9 mouse cellular contexts compared by ENCODE assay signal in genomic region chr5:16869309-16869915, GRCm38 (mm10).
DNase-seq lines count a peak whose midpoint lies in the region; ATAC-seq and TF ChIP-seq lines count a peak whose summit lies in the region.
"Had no signal": no experiment of that assay in that cellular context is flagged by ENCODE, and none has a peak within 500 bp of the region (broad histone marks: within the 10 kb centered on the region; RNA-seq: fewer than 3 reads in every experiment).

No protein-coding gene starts in this region.

- peak; percentile 8 for TF ChIP-seq CTCF in ES-Bruce4 (IDR thresholded peaks at IDR 0.05; ENCODE audit: low read depth, low read length)
- TF ChIP-seq CTCF in lung, embryonic 14.5 days (IDR thresholded peaks at IDR 0.05; ENCODE audit: low read depth) = peak; percentile 74

- ATAC-seq in CD4-positive, CD25-positive, alpha-beta regulatory T cell, adult 4 months = no peak
- ATAC-seq in lung, embryonic 14.5 days (ENCODE audit: insufficient read depth) = peak; percentile 65; the same call in 1 of the 2 replicates

- no peak for TF ChIP-seq EP300 in ES-Bruce4 (IDR thresholded peaks at IDR 0.05; ENCODE audit: insufficient read depth, low read depth, low read length)

- no peak overlapping the region for H3K4me2 ChIP-seq in lung, embryonic 14.5 days
- H3K4me2 ChIP-seq: liver, embryonic 13.5 days had no signal

- H3K9me3 ChIP-seq in ES-Bruce4 (replicated peaks; ENCODE audit: control insufficient read depth, insufficient read depth, low read length, poor library complexity, severe bottlenecking) = no peaks in the 10 kb centered on the region
- no peaks in the 10 kb centered on the region for H3K9me3 ChIP-seq in lung, embryonic 14.5 days (ENCODE audit: low read depth, low read length)
- H3K9me3 ChIP-seq: liver, embryonic 13.5 days had no signal

- H3K4me1 ChIP-seq in ES-Bruce4 (ENCODE audit: control insufficient read depth, insufficient read depth, low read length) = no peaks in the 10 kb centered on the region
- H3K4me1 ChIP-seq in lung, embryonic 14.5 days (ENCODE audit: insufficient read depth) = no peaks in the 10 kb centered on the region
- H3K4me1 ChIP-seq: liver, embryonic 13.5 days had no signal

- WGBS in lung, embryonic 14.5 days = 34% methylated on average over 2 of the region's 2 CpGs

- DNase-seq in CD4-positive, CD25-positive, alpha-beta regulatory T cell, adult 2 months (ENCODE audit: low read depth, low spot score) = peak; percentile 21
- DNase-seq in cerebellum, postnatal 10 days = peak; percentile 77 to 78
- DNase-seq in frontal cortex, adult 2 months (ENCODE audit: extremely low spot score in 1 of 2, low spot score in 1 of 2) = peak; percentile 32 to 83
- peak; percentile 68 to 71 for DNase-seq in kidney, postnatal 4 days
- peak; percentile 86 for DNase-seq in lung, embryonic 14.5 days
- peak; percentile 21 for DNase-seq in retina, postnatal 7 days (ENCODE audit: low read depth, low spot score)
- DNase-seq: liver, embryonic 13.5 days had no signal

- no peaks in the 10 kb centered on the region for H3K36me3 ChIP-seq in ES-Bruce4 (ENCODE audit: control insufficient read depth, insufficient read depth, low read length, poor library complexity, severe bottlenecking)
- H3K36me3 ChIP-seq in lung, embryonic 14.5 days (ENCODE audit: insufficient read depth) = no peaks in the 10 kb centered on the region
- H3K36me3 ChIP-seq: liver, embryonic 13.5 days had no signal

- no peak overlapping the region for H3K27ac ChIP-seq in ES-Bruce4 (ENCODE audit: insufficient read depth, low read length)
- no peak overlapping the region for H3K27ac ChIP-seq in lung, embryonic 14.5 days (ENCODE audit: low read depth)
- H3K27ac ChIP-seq: liver, embryonic 13.5 days had no signal

- no peaks in the 10 kb centered on the region for H3K27me3 ChIP-seq in ES-Bruce4 (ENCODE audit: control insufficient read depth, insufficient read depth, low read length, poor library complexity, severe bottlenecking)
- H3K27me3 ChIP-seq in lung, embryonic 14.5 days (ENCODE audit: insufficient read depth, low read length) = no peaks in the 10 kb centered on the region
- H3K27me3 ChIP-seq: liver, embryonic 13.5 days had no signal

- no peak for TF ChIP-seq POLR2A in ES-Bruce4 (IDR thresholded peaks at IDR 0.05; ENCODE audit: insufficient read depth, low read length)

- H3K4me3 ChIP-seq in ES-Bruce4 (ENCODE audit: low read depth, low read length) = no peak overlapping the region
- H3K4me3 ChIP-seq in lung, embryonic 14.5 days (ENCODE audit: low read depth, low read length) = no peak overlapping the region
- H3K4me3 ChIP-seq: liver, embryonic 13.5 days had no signal

- no peak overlapping the region for H3K9ac ChIP-seq in ES-Bruce4 (ENCODE audit: low read depth, poor library complexity, severe bottlenecking)
- H3K9ac ChIP-seq in lung, embryonic 14.5 days = no peak overlapping the region
- H3K9ac ChIP-seq: liver, embryonic 13.5 days had no signal

Comparison
In these comparisons a context has a peak if more than half of its experiments do, and no peak if none do; other contexts are left out.
1. DNase-seq: peak in every context shown above with its lines; median percentile 86 in lung, embryonic 14.5 days; 78 in cerebellum, postnatal 10 days; 70 in kidney, postnatal 4 days; 58 in frontal cortex, adult 2 months; 21 in CD4-positive, CD25-positive, alpha-beta regulatory T cell, adult 2 months; 21 in retina, postnatal 7 days.